Mouse (Mus musculus): ENCODE results near the gene Elf4. TPM values are rescaled to one million over a fixed set of nuclear protein-coding genes. Genes with fewer than 3 reads are reported as not detected.
A peak's percentile ranks its signal among the peaks of the same experiment; 100 is the strongest.

Elf4 gene
- polyA plus RNA-seq, 1 experiment from 2014 or later = 8.3 TPM

- no peak overlapping the region for H3K27ac ChIP-seq (ENCODE audit: low read depth, low read length)
- no peaks in the 10 kb centered on the region for H3K9me3 ChIP-seq (ENCODE audit: control insufficient read depth, low read length)
- peaks cover 2% of the 10 kb centered on the region; the same call in 1 of the 2 replicates for H3K36me3 ChIP-seq (ENCODE audit: control insufficient read depth, insufficient read depth, low read length)
- H3K9ac ChIP-seq (ENCODE audit: low read depth, low read length) = no peak overlapping the region
- no peak overlapping the region for H3K4me2 ChIP-seq (replicated peaks; ENCODE audit: low read depth, low read length)
- no peak overlapping the region for H3K4me3 ChIP-seq (ENCODE audit: low read length)
- 91% methylated on average over 2 of the region's 2 CpGs for WGBS
- H3K27me3 ChIP-seq (ENCODE audit: control insufficient read depth, insufficient read depth, low read length) = no peaks in the 10 kb centered on the region
- no peaks in the 10 kb centered on the region for H3K4me1 ChIP-seq (ENCODE audit: control insufficient read depth, insufficient read depth, low read length)
- no peak for ATAC-seq (ENCODE audit: low FRiP score, low TSS enrichment)
These were observed 44.5 kb downstream of the Elf4 start for GRCm38 (mm10) chrX:48418417-48418816.

GRCm38 (mm10) chrX:48414291-48414690 lies 48.6 kb downstream of the Elf4 start:
- 81% methylated on average over 5 of the region's 5 CpGs for WGBS

GRCm38 (mm10) chrX:48412629-48413028 lies 50.3 kb downstream of the Elf4 start:
- WGBS = 84% methylated on average over 6 of the region's 6 CpGs
- Histone ChIP-seq H3K9ac (ENCODE audit: low read depth, low read length) (no peak overlapping the region), H3K27me3 (ENCODE audit: control insufficient read depth, insufficient read depth, low read length) (no peaks in the 10 kb centered on the region), H3K36me3 (ENCODE audit: control insufficient read depth, insufficient read depth, low read length) (peaks cover 2% of the 10 kb centered on the region; the same call in 1 of the 2 replicates), H3K4me2 (replicated peaks; ENCODE audit: low read depth, low read length) (no peak overlapping the region), H3K27ac (ENCODE audit: low read depth, low read length) (no peak overlapping the region), H3K9me3 (ENCODE audit: control insufficient read depth, low read length) (no peaks in the 10 kb centered on the region), H3K4me1 (ENCODE audit: control insufficient read depth, insufficient read depth, low read length) (no peaks in the 10 kb centered on the region), H3K4me3 (ENCODE audit: low read length) (no peak overlapping the region)
- ATAC-seq (ENCODE audit: low FRiP score, low TSS enrichment) = no peak

More at GRCm38 (mm10) chrX:48414291-48414690, 48.6 kb downstream of the Elf4 start:
- Histone ChIP-seq H3K27ac (ENCODE audit: low read depth, low read length) (no peak overlapping the region), H3K4me3 (ENCODE audit: low read length) (no peak overlapping the region), H3K27me3 (ENCODE audit: control insufficient read depth, insufficient read depth, low read length) (no peaks in the 10 kb centered on the region), H3K9me3 (ENCODE audit: control insufficient read depth, low read length) (no peaks in the 10 kb centered on the region), H3K4me1 (ENCODE audit: control insufficient read depth, insufficient read depth, low read length) (no peaks in the 10 kb centered on the region), H3K4me2 (replicated peaks; ENCODE audit: low read depth, low read length) (no peak overlapping the region), H3K36me3 (ENCODE audit: control insufficient read depth, insufficient read depth, low read length) (peaks cover 2% of the 10 kb centered on the region; the same call in 1 of the 2 replicates), H3K9ac (ENCODE audit: low read depth, low read length) (no peak overlapping the region)
- no peak for ATAC-seq (ENCODE audit: low FRiP score, low TSS enrichment)

DNA sequence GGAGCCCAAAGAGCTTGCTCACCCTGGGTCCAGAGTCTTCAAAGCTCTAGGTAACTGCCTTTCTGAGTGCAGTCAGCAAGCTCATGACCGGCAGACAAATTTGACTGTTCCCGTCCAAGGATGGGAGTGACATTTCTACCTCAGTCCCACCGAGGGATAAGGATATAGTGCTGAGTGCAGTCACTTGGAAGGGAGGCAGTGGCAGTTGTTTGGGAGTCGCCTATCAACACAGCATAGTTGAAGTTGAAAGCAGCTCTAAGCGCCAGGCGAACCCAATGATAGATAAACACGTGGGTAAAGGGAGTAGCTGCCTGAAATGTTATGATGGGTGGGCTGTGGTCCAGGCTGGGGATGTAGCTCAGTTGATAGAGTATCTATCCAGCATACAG lies 52.5 kb downstream of the Elf4 start:
- Histone ChIP-seq H3K9ac (ENCODE audit: low read depth, low read length) (no peak overlapping the region), H3K4me1 (ENCODE audit: control insufficient read depth, insufficient read depth, low read length) (no peaks in the 10 kb centered on the region), H3K27me3 (ENCODE audit: control insufficient read depth, insufficient read depth, low read length) (no peaks in the 10 kb centered on the region), H3K36me3 (ENCODE audit: control insufficient read depth, insufficient read depth, low read length) (peaks cover 6% of the 10 kb centered on the region; the same call in 1 of the 2 replicates), H3K9me3 (ENCODE audit: control insufficient read depth, low read length) (no peaks in the 10 kb centered on the region), H3K27ac (ENCODE audit: low read depth, low read length) (no peak overlapping the region), H3K4me2 (replicated peaks; ENCODE audit: low read depth, low read length) (peak overlapping the region; percentile 39), H3K4me3 (ENCODE audit: low read length) (peak overlapping the region; percentile 40)
- ATAC-seq (ENCODE audit: low FRiP score, low TSS enrichment) = 0 out of 2 replicates have a peak, but pooled peaks have one; percentile 13
- WGBS = 28% methylated on average over 7 of the region's 7 CpGs

- ATAC-seq (ENCODE audit: low FRiP score, low TSS enrichment) = peak; percentile 91
- H3K4me1 ChIP-seq (ENCODE audit: control insufficient read depth, insufficient read depth, low read length) = no peaks in the 10 kb centered on the region
- H3K36me3 ChIP-seq (ENCODE audit: control insufficient read depth, insufficient read depth, low read length) = peaks cover 9% of the 10 kb centered on the region; the same call in 1 of the 2 replicates
- no peaks in the 10 kb centered on the region for H3K9me3 ChIP-seq (ENCODE audit: control insufficient read depth, low read length)
- 16% methylated on average over 36 of the region's 36 CpGs for whole genome bisulfite sequencing
- H3K4me2 ChIP-seq (replicated peaks; ENCODE audit: low read depth, low read length) = peak overlapping the region; percentile 39
- H3K27ac ChIP-seq (ENCODE audit: low read depth, low read length) = no peak overlapping the region
- no peaks in the 10 kb centered on the region for H3K27me3 ChIP-seq (ENCODE audit: control insufficient read depth, insufficient read depth, low read length)
- H3K9ac ChIP-seq (ENCODE audit: low read depth, low read length) = no peak overlapping the region
- peak overlapping the region; percentile 40 for H3K4me3 ChIP-seq (ENCODE audit: low read length)
These were observed 53.1 kb downstream of the Elf4 start for GRCm38 (mm10) chrX:48409611-48410387.

DNA sequence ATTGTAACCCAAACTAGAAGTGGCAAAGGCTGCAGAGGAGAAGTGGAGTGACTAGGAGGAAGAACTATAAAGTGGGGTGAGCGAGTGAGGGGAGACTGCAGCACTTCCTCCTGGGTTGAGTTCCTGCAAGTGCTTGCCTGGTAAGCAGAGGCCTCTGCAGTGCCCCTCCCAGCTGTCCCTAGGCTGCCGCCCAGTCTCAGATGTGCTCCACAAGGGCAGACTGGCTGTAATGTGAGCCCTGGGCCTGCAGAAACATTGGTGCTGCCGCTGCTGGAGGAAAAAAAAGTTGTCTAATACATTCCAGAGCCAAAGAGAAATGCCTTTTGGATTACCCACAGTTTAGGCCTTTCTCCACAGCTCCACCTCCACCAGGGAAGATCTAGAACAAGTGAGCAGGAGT lies 57.8 kb downstream of the Elf4 start:
- Histone ChIP-seq H3K4me2 (replicated peaks; ENCODE audit: low read depth, low read length) (no peak overlapping the region), H3K27ac (ENCODE audit: low read depth, low read length) (no peak overlapping the region), H3K36me3 (ENCODE audit: control insufficient read depth, insufficient read depth, low read length) (peaks cover 39% of the 10 kb centered on the region), H3K4me3 (ENCODE audit: low read length) (no peak overlapping the region), H3K4me1 (ENCODE audit: control insufficient read depth, insufficient read depth, low read length) (no peaks in the 10 kb centered on the region), H3K9ac (ENCODE audit: low read depth, low read length) (no peak overlapping the region), H3K9me3 (ENCODE audit: control insufficient read depth, low read length) (no peaks in the 10 kb centered on the region), H3K27me3 (ENCODE audit: control insufficient read depth, insufficient read depth, low read length) (no peaks in the 10 kb centered on the region)
- 40% methylated on average over 3 of the region's 3 CpGs for WGBS
- no peak for ATAC-seq (ENCODE audit: low FRiP score, low TSS enrichment)

DNA sequence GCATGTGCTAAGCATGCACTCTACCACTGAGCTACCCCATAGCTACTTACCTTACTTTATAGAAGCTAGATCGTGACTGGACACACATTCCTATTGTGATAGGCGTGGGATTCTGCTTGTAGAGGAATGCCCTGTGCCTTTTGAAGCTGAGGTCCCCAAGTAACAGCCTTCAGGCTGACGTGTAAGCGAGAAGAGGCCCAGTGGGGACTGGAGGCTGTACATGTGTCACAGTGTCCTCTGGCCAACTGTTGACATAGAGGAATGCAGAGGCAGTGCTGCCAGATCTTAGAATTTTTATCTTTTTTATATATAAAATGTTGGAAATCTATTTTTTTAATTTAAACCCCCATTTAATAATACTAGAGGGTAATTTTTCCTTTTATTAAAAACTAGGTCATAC lies 62.9 kb downstream of the Elf4 start:
- H3K9me3 ChIP-seq (ENCODE audit: control insufficient read depth, low read length) = no peaks in the 10 kb centered on the region
- ATAC-seq (ENCODE audit: low FRiP score, low TSS enrichment) = no peak
- H3K4me3 ChIP-seq (ENCODE audit: low read length) = no peak overlapping the region
- H3K27ac ChIP-seq (ENCODE audit: low read depth, low read length) = no peak overlapping the region
- H3K4me1 ChIP-seq (ENCODE audit: control insufficient read depth, insufficient read depth, low read length) = no peaks in the 10 kb centered on the region
- no peaks in the 10 kb centered on the region for H3K27me3 ChIP-seq (ENCODE audit: control insufficient read depth, insufficient read depth, low read length)
- peaks cover 37% of the 10 kb centered on the region for H3K36me3 ChIP-seq (ENCODE audit: control insufficient read depth, insufficient read depth, low read length)
- 75% methylated on average over 4 of the region's 4 CpGs for WGBS
- H3K9ac ChIP-seq (ENCODE audit: low read depth, low read length) = no peak overlapping the region
- no peak overlapping the region for H3K4me2 ChIP-seq (replicated peaks; ENCODE audit: low read depth, low read length)

DNA sequence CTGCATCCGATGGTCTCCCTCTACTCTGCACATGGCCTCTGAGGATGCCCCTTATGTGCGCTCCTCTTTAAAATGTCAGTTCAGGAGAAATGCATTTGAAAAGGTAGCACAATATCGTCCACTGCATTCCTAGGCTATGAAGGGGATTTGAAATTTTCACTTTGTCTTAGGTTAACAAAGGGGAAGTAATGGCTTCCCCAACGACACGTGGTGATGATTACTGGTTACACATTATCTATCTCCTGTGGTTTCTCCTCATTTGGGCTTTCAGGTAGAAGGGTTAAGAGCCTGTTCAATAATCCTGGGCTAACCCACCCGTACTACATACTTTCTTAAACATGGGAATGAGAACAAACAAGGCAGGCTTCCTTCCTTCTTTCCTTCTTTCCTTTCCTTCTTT lies 73.6 kb downstream of the Elf4 start:
- Histone ChIP-seq H3K9ac (ENCODE audit: low read depth, low read length) (no peak overlapping the region), H3K36me3 (ENCODE audit: control insufficient read depth, insufficient read depth, low read length) (peaks cover 38% of the 10 kb centered on the region; the same call in 1 of the 2 replicates), H3K4me2 (replicated peaks; ENCODE audit: low read depth, low read length) (no peak overlapping the region), H3K4me1 (ENCODE audit: control insufficient read depth, insufficient read depth, low read length) (no peaks in the 10 kb centered on the region), H3K27ac (ENCODE audit: low read depth, low read length) (no peak overlapping the region), H3K9me3 (ENCODE audit: control insufficient read depth, low read length) (no peaks in the 10 kb centered on the region), H3K4me3 (ENCODE audit: low read length) (no peak overlapping the region), H3K27me3 (ENCODE audit: control insufficient read depth, insufficient read depth, low read length) (no peaks in the 10 kb centered on the region)
- 88% methylated on average over 6 of the region's 6 CpGs for WGBS
- no peak for ATAC-seq (ENCODE audit: low FRiP score, low TSS enrichment)

DNA sequence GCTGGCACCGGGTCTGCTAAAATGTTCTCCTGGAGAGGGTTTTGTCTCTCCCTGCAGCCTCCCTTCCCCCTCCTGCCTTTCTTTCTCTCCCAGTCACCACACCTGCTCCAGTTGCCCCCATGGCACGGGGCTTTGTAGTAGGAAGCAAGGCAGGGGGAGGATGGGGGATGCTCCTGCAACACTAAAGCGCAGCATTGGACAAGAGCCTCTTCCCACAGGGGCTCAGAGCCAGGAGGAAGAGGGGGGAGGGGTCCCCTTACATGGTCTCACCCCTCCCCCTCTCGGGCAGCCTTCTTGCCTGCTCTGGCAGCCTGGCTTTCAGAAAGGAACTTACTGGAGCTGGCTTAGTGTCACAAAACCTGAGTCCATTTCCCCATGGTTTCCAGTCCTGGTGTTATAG lies 77.0 kb downstream of the Elf4 start:
- Histone ChIP-seq H3K27ac (ENCODE audit: low read depth, low read length) (no peak overlapping the region), H3K4me3 (ENCODE audit: low read length) (no peak overlapping the region), H3K9me3 (ENCODE audit: control insufficient read depth, low read length) (no peaks in the 10 kb centered on the region), H3K4me2 (replicated peaks; ENCODE audit: low read depth, low read length) (no peak overlapping the region), H3K27me3 (ENCODE audit: control insufficient read depth, insufficient read depth, low read length) (no peaks in the 10 kb centered on the region), H3K9ac (ENCODE audit: low read depth, low read length) (no peak overlapping the region), H3K36me3 (ENCODE audit: control insufficient read depth, insufficient read depth, low read length) (peaks cover 26% of the 10 kb centered on the region; the same call in 1 of the 2 replicates), H3K4me1 (ENCODE audit: control insufficient read depth, insufficient read depth, low read length) (no peaks in the 10 kb centered on the region)
- ATAC-seq (ENCODE audit: low FRiP score, low TSS enrichment) = no peak
- WGBS = 74% methylated on average over 4 of the region's 4 CpGs
